Mouse (Mus musculus) CH12.LX (cell line): ENCODE measurements around the gene Ktn1. TPM values are rescaled to one million over a fixed set of nuclear protein-coding genes. Genes with fewer than 3 reads are reported as not detected.

ENCODE experiments used
- DNase-seq: peaks from one replicate; pipeline ENCODE4 v3.0.0-alpha.2; 2013; ENCODE audit errors: extremely low read depth
- H3K27ac ChIP-seq: 2 replicates; pipeline ENCODE4 v1.5.1; 2012; ENCODE audit warnings: low read depth, mild to moderate bottlenecking, control low read depth, moderate library complexity; ENCODE audit not compliant: insufficient read depth
- H3K27me3 ChIP-seq: replicated peaks from 2 replicates; pipeline ENCODE3; 2012; ENCODE audit warnings: inconsistent platforms
- H3K36me3 ChIP-seq, 2 experiments: replicated peaks in 1 of 2; 2 replicates each; pipeline versions ENCODE3 to v1.6.1; 2012; ENCODE audit warnings: inconsistent platforms in 1 of 2, low read length in 1 of 2, mild to moderate bottlenecking in 1 of 2, mixed read lengths in 1 of 2, moderate library complexity in 1 of 2; ENCODE audit not compliant: control insufficient read depth in 1 of 2, insufficient read depth in 1 of 2
- H3K4me1 ChIP-seq, 2 experiments: 2 replicates each; pipeline ENCODE4 v1.6.1; 2012; ENCODE audit warnings: inconsistent platforms in 1 of 2, moderate library complexity in 1 of 2; ENCODE audit not compliant: insufficient read depth in 2 of 2, control insufficient read depth in 1 of 2
- H3K4me2 ChIP-seq: 2 replicates; pipeline ENCODE4 v1.6.1; 2012; ENCODE audit warnings: low read depth, mild to moderate bottlenecking, control low read depth; ENCODE audit not compliant: poor library complexity, insufficient read depth, severe bottlenecking
- H3K4me3 ChIP-seq, 3 experiments: fragments of 150-350 bp in 1 of 3; sonication (generic) in 1 of 3; replicated peaks in 1 of 3; 2 replicates each; pipeline versions ENCODE3 to v1.5.1; 2011 to 2012; ENCODE audit warnings: low read depth in 2 of 3, low read length in 2 of 3, mild to moderate bottlenecking in 2 of 3, moderate library complexity in 2 of 3, control low read depth in 1 of 3, improper control_type of control experiment in 1 of 3, inconsistent platforms in 1 of 3, mixed read lengths in 1 of 3; ENCODE audit not compliant: poor library complexity in 1 of 3
- H3K79me2 ChIP-seq: replicated peaks from 2 replicates; pipeline ENCODE4 v1.6.1; 2012; ENCODE audit warnings: mild to moderate bottlenecking, moderate library complexity; ENCODE audit not compliant: control insufficient read depth, poor library complexity, insufficient read depth, severe bottlenecking; ENCODE audit errors: extremely low read depth
- H3K9ac ChIP-seq: 2 replicates; pipeline ENCODE4 v1.6.1; 2012; ENCODE audit warnings: low read depth, mild to moderate bottlenecking, control low read depth, moderate library complexity; ENCODE audit not compliant: insufficient read depth
- H3K9me3 ChIP-seq: replicated peaks from 2 replicates; pipeline ENCODE3; 2012; ENCODE audit warnings: low read length, inconsistent platforms, mixed read lengths
- BHLHE40 ChIP-seq: IDR thresholded peaks from 2 replicates; pipeline ENCODE4 v1.6.1; 2011; ENCODE audit warnings: mild to moderate bottlenecking, low read depth, low read length, improper control_type of control experiment
- CHD1 ChIP-seq: IDR thresholded peaks from 2 replicates; pipeline ENCODE4 v1.6.1; 2012; ENCODE audit warnings: low read depth, low read length, improper control_type of control experiment, inconsistent platforms
- CHD2 ChIP-seq: IDR thresholded peaks from 2 replicates; pipeline ENCODE4 v1.6.1; 2011; ENCODE audit warnings: low read length, improper control_type of control experiment
- ELF1 ChIP-seq: IDR thresholded peaks from 2 replicates; pipeline ENCODE4 v1.6.1; 2014; ENCODE audit warnings: low read depth, mild to moderate bottlenecking, inconsistent platforms, low read length, improper control_type of control experiment
- ETS1 ChIP-seq: conservative IDR thresholded peaks from 2 replicates; pipeline ENCODE4 v1.6.1; 2012; ENCODE audit warnings: low read depth, mild to moderate bottlenecking, inconsistent platforms, low read length, improper control_type of control experiment, moderate library complexity
- HCFC1 ChIP-seq: IDR thresholded peaks from 2 replicates; pipeline ENCODE4 v1.6.1; 2012; ENCODE audit warnings: low read depth, mild to moderate bottlenecking, inconsistent platforms, low read length, improper control_type of control experiment
- IRF4 ChIP-seq: IDR thresholded peaks from 2 replicates; pipeline ENCODE4 v1.6.1; 2014; ENCODE audit warnings: low read depth, mild to moderate bottlenecking, inconsistent platforms, low read length, improper control_type of control experiment
- JUND ChIP-seq: conservative IDR thresholded peaks from 2 replicates; pipeline ENCODE4 v1.6.1; 2011; ENCODE audit warnings: low read depth, low read length, improper control_type of control experiment
- MAX ChIP-seq: IDR thresholded peaks from 2 replicates; pipeline ENCODE4 v1.6.1; 2011; ENCODE audit warnings: low read length, improper control_type of control experiment
- MEF2A ChIP-seq: IDR thresholded peaks from 2 replicates; pipeline ENCODE4 v1.6.1; 2014; ENCODE audit warnings: low read depth, mild to moderate bottlenecking, inconsistent platforms, low read length, improper control_type of control experiment, borderline replicate concordance
- MYC ChIP-seq: IDR thresholded peaks from 2 replicates; pipeline ENCODE4 v1.6.1; 2011; ENCODE audit warnings: low read depth, mild to moderate bottlenecking, improper control_type of control experiment, low read length
- NRF1 ChIP-seq: IDR thresholded peaks from 2 replicates; pipeline ENCODE4 v1.6.1; 2014; ENCODE audit warnings: low read depth, mild to moderate bottlenecking, inconsistent platforms, low read length, improper control_type of control experiment, moderate library complexity
- POLR2AphosphoS2 ChIP-seq: IDR thresholded peaks from 2 replicates; pipeline ENCODE4 v1.6.1; 2011; ENCODE audit warnings: low read depth, low read length, improper control_type of control experiment
- SIN3A ChIP-seq: IDR thresholded peaks from 2 replicates; pipeline ENCODE4 v1.6.1; 2012; ENCODE audit warnings: low read length, improper control_type of control experiment, inconsistent platforms
- USF1 ChIP-seq: IDR thresholded peaks from 2 replicates; pipeline ENCODE4 v1.6.1; 2014; ENCODE audit warnings: low read depth, mild to moderate bottlenecking, inconsistent platforms, low read length, improper control_type of control experiment
- ZKSCAN1 ChIP-seq: IDR thresholded peaks from 2 replicates; pipeline ENCODE4 v1.6.1; 2012; ENCODE audit warnings: low read depth, inconsistent platforms, low read length, improper control_type of control experiment, borderline replicate concordance
- ZNF384 ChIP-seq: IDR thresholded peaks from 2 replicates; pipeline ENCODE4 v1.6.1; 2012; ENCODE audit warnings: low read depth, low read length, improper control_type of control experiment, inconsistent platforms
- dilution Hi-C: fragments of 300-500 bp; cut with MboI; formaldehyde crosslinking; loops from 2 replicates; pipeline ENCODE4 v1.14.3; 2020; ENCODE audit warnings: low sequenced_read_pairs; ENCODE audit not compliant: extremely low pct_unique_long_range_greater_than_20kb, extremely low pct_ligation_motif_present
- in situ Hi-C: fragments of 300-500 bp; cut with MboI; formaldehyde crosslinking; loops from 3 replicates; pipeline ENCODE4 v1.14.3; 2019; ENCODE audit warnings: low sequenced_read_pairs, low pct_ligation_motif_present, low pct_unique_long_range_greater_than_20kb, mixed read lengths
- polyA plus RNA-seq: library from polyadenylated mRNA; unstranded; fragments of >175 nt; gene quantifications from 2 replicates; pipeline ENCODE4 v1.2.1, GENCODE M21; 2012; ENCODE audit warnings: low read depth; ENCODE audit not compliant: insufficient read length
- total RNA-seq, 2 experiments: library from RNA; depleted of rRNA; stranded (reverse); fragments of 300-350 nt in 1 of 2; fragments of >200 nt in 1 of 2; gene quantifications; 2 replicates each; pipeline ENCODE4 v1.2.3; 2012 to 2014

Ktn1 gene
- total and polyA plus RNA-seq, 3 experiments: 23.2 to 56.5 (median 25.6) TPM

DNA sequence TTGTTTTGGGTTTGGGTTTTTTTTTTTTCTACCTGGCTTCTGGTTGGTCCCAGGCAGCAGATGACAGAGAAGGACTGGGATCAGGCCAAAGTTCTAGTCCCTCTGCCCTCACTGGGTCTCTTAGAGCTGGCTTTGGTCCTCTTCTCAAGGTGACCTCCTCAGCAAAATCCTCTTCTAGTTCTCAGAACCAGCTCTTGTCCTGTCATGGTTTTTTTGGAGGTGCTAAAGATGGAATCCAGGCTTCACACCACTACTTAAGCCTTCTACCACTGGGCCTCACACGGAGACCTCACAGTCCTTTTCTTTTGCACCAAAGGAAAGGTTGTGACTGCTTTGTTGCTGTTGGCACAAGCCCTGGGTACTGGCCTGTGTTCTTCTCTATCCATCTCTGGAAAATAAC is 15.8 kb upstream of the Ktn1 start:
- DNase-seq: no peak
- Histone ChIP-seq H3K9me3 (no peaks in the 10 kb centered on the region), H3K9ac (no peak overlapping the region)
- no peak for TF ChIP-seq IRF4
- no peak for TF ChIP-seq BHLHE40
- TF ChIP-seq HCFC1: no peak
- no peak for TF ChIP-seq USF1
- TF ChIP-seq, all 38 proteins: peak for 0
- Histone ChIP-seq H3K79me2 (no peaks in the 10 kb centered on the region), H3K4me3 (no peak overlapping the region), H3K4me2 (no peak overlapping the region), H3K4me1 (peaks cover 3 to 15% of the 10 kb centered on the region in 2 experiments; a peak in 3 of 4 replicates), H3K27me3 (no peaks in the 10 kb centered on the region), H3K36me3 (no peaks in the 10 kb centered on the region), H3K27ac (no peak overlapping the region)
- in situ Hi-C loops: no loop called here
- dilution Hi-C loops: no loop called here

GRCm38 (mm10) chr14:47634410-47634809 is 13.8 kb upstream of the Ktn1 start:
- dilution Hi-C loops (no loop called here), in situ Hi-C loops (no loop called here)
- Histone ChIP-seq H3K27ac (no peak overlapping the region), H3K9me3 (no peaks in the 10 kb centered on the region), H3K79me2 (no peaks in the 10 kb centered on the region), H3K4me1 (peaks cover 3 to 20% of the 10 kb centered on the region in 2 experiments; a peak in 3 of 4 replicates), H3K36me3 (no peaks in the 10 kb centered on the region), H3K4me3 (no peak overlapping the region), H3K4me2 (no peak overlapping the region), H3K27me3 (no peaks in the 10 kb centered on the region), H3K9ac (no peak overlapping the region)
- no peak for DNase-seq
- TF ChIP-seq POLR2AphosphoS2 (no peak), BHLHE40 (no peak), CHD2 (no peak), NRF1 (no peak), CHD1 (no peak), MAX (no peak), JUND (no peak), ZKSCAN1 (no peak), ETS1 (no peak), MEF2A (no peak), ELF1 (no peak), MYC (no peak), SIN3A (no peak), ZNF384 (no peak)
